Mouse (Mus musculus) intestine, postnatal 0 days (tissue): ENCODE measurements around the gene Cggbp1. TPM values are rescaled to one million over a fixed set of nuclear protein-coding genes. Genes with fewer than 3 reads are reported as not detected.

ENCODE experiments used
- ATAC-seq: fragments of 200-750 bp; cut with Nextera tagmentation; 2 replicates; pipeline ENCODE4 v1.8.0; 2017; ENCODE audit warnings: mild to moderate bottlenecking, moderate TSS enrichment, moderate library complexity
- H3K27ac ChIP-seq: fragments of 300-500 bp; sonication (generic); 2 replicates; pipeline ENCODE4 v1.5.1; 2014; ENCODE audit warnings: mild to moderate bottlenecking, low read depth, low read length, moderate library complexity
- H3K27me3 ChIP-seq: fragments of 300-500 bp; sonication (generic); replicated peaks from 2 replicates; pipeline ENCODE4 v1.6.1; 2014; ENCODE audit warnings: low read length, mixed read lengths; ENCODE audit not compliant: control insufficient read depth, insufficient read depth
- H3K36me3 ChIP-seq: fragments of 300-500 bp; sonication (generic); 2 replicates; pipeline ENCODE4 v1.6.1; 2014; ENCODE audit warnings: mild to moderate bottlenecking, moderate library complexity; ENCODE audit not compliant: control insufficient read depth, insufficient read depth
- H3K4me1 ChIP-seq: fragments of 300-500 bp; sonication (generic); replicated peaks from 2 replicates; pipeline ENCODE4 v1.6.1; 2014; ENCODE audit warnings: antibody characterized with exemption, low read length, mixed read lengths; ENCODE audit not compliant: control insufficient read depth, insufficient read depth
- H3K4me2 ChIP-seq: fragments of 300-500 bp; sonication (generic); replicated peaks from 2 replicates; pipeline ENCODE4 v1.6.1; 2014; ENCODE audit warnings: low read depth, mild to moderate bottlenecking, moderate library complexity
- H3K4me3 ChIP-seq: fragments of 300-500 bp; sonication (generic); 2 replicates; pipeline ENCODE4 v1.5.1; 2014; ENCODE audit warnings: low read depth, low read length
- H3K9ac ChIP-seq: fragments of 300-500 bp; sonication (generic); 2 replicates; pipeline ENCODE4 v1.6.1; 2014; ENCODE audit warnings: mild to moderate bottlenecking, low read depth, low read length
- H3K9me3 ChIP-seq: fragments of 300-500 bp; sonication (generic); 2 replicates; pipeline ENCODE4 v1.6.1; 2016; ENCODE audit warnings: mixed run types; ENCODE audit not compliant: control insufficient read depth
- CTCF ChIP-seq: sonication (generic); IDR thresholded peaks from 2 replicates; pipeline ENCODE4 v1.5.1; 2016; ENCODE audit warnings: low read depth, mild to moderate bottlenecking, control low read depth, antibody characterized with exemption, moderate library complexity
- WGBS: fragments of 180-500 bp; shearing (Covaris S2); extraction: QIAGEN DNeasy Blood & Tissue Kit; methylation state at CpG from one replicate; pipeline ENCODE4 v1.1.7; 2014; 5-methylcytosine and 5-hydroxymethylcytosine counted together
- polyA plus RNA-seq: library from polyadenylated mRNA; unstranded; fragments of >200 nt; fragmentation: Nextera tagmentation; extraction: Ambion mirVana; gene quantifications from 2 replicates; pipeline ENCODE4 v1.2.1, GENCODE M21; 2015

Gene Cggbp1
- polyA plus RNA-seq, 1 experiment from 2014 or later, result 34.4 TPM

DNA sequence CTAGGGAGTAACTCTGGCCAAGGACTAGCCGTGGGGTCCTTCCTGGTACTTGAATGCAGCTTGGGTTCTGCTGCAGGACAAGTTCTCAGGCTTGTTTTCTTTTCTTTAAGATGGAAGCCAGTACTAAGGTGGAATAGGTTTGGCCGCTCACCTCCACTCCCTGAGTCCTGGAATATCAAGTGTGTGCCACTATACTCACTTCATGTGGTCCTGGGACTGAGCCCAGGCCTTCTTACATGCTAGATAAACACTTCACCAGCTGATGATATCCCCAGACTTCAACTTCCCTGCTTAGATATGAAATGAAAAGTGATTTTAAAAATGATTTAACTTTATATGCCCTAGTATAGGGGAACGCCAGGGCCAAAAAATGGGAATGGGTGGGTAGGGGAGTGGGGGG is 25.5 kb downstream of the Cggbp1 start:
- Histone ChIP-seq H3K4me3 (no peak overlapping the region), H3K4me2 (no peak overlapping the region), H3K27ac (no peak overlapping the region), H3K9ac (no peak overlapping the region), H3K36me3 (no peaks in the 10 kb centered on the region), H3K4me1 (no peaks in the 10 kb centered on the region), H3K9me3 (no peaks in the 10 kb centered on the region), H3K27me3 (no peaks in the 10 kb centered on the region)
- WGBS, result 86% methylated on average over 3 of the region's 3 CpGs
- TF ChIP-seq CTCF, result no peak
- ATAC-seq, result no peak

DNA sequence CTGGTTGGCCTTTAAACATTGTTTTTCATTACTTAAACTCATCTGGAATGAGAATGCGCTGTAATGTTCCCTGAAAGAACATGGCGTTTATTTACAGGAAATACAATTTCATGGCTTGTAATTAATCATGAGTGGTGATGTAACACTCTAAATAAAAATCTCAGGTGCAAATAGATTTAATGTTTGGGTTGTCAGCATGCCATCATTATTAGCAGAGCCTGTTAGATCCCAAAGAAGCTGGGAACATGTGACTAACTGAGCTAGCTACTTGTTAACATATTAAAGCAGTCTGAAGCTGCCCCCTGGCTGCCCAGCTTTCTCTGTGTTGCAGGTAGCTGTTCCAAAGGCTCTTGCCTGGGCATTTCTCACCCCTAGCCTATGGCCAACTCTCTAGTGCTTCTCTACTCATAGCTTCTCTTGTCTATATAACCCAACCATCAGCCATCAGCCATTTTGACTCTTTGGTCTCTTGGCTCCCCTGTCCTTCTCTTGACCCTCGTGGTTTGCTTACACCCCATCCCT is 26.9 kb downstream of the Cggbp1 start:
- H3K9me3 ChIP-seq, result no peaks in the 10 kb centered on the region
- H3K36me3 ChIP-seq, result no peaks in the 10 kb centered on the region
- H3K4me2 ChIP-seq, result no peak overlapping the region
- no peak overlapping the region for H3K27ac ChIP-seq
- no peaks in the 10 kb centered on the region for H3K4me1 ChIP-seq
- H3K4me3 ChIP-seq, result no peak overlapping the region
- no peaks in the 10 kb centered on the region for H3K27me3 ChIP-seq
- no peak overlapping the region for H3K9ac ChIP-seq
- no peak for ATAC-seq
- no peak for TF ChIP-seq CTCF
- WGBS, result 85% methylated on average over 3 of the region's 3 CpGs

DNA sequence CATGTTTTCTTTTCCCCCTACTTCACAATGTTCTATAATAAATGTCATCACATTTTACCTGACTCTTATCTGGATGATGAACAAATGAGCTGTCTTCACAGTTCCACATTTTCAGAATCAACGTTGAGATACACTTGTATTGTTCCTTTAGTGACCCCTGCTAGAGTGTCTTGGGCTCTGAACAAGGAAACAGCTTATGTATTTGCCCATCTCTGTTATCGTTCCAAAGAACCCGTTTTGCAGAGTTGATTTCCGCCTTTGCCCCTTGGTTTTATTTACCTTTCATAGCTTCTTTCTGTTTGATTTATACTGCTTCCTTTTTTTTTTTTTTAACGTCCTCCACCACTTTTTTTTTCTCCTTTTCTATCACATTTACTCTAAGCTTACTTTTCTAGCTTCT is 27.9 kb downstream of the Cggbp1 start:
- H3K9me3 ChIP-seq, result no peaks in the 10 kb centered on the region
- WGBS, result 30% methylated on average over 5 of the region's 5 CpGs
- no peaks in the 10 kb centered on the region for H3K27me3 ChIP-seq

DNA sequence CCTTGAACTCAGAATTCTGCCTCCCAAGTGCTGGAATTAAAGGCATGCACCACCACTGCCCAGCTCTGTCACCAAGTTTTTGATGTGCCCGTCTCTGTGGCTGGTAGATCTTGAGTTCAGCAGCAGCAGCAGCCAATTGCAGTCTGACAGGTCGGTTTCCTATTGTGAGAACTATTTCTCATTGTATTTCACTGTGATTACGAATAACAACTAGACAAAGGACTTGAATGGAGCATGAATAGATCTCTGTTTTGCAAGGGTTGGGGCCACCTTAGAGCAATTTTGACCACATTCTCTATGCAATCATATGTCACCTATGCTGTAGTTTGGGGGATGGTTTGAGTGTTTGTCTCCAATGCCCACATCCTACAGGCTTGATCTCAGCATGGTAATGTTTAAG is 29.2 kb downstream of the Cggbp1 start:
- 87% methylated on average over 3 of the region's 3 CpGs for WGBS
- Histone ChIP-seq H3K4me1 (no peaks in the 10 kb centered on the region), H3K27me3 (no peaks in the 10 kb centered on the region), H3K9ac (no peak overlapping the region), H3K9me3 (no peaks in the 10 kb centered on the region), H3K4me3 (no peak overlapping the region), H3K4me2 (no peak overlapping the region), H3K36me3 (no peaks in the 10 kb centered on the region), H3K27ac (no peak overlapping the region)
- no peak for TF ChIP-seq CTCF
- ATAC-seq, result no peak

More for the DNA sequence above, 27.9 kb downstream of the Cggbp1 start:
- no peak for ATAC-seq
- no peak overlapping the region for H3K4me2 ChIP-seq
- no peak overlapping the region for H3K27ac ChIP-seq
- TF ChIP-seq CTCF, result no peak
- no peak overlapping the region for H3K4me3 ChIP-seq
- no peaks in the 10 kb centered on the region for H3K36me3 ChIP-seq
- H3K4me1 ChIP-seq, result no peaks in the 10 kb centered on the region
- H3K9ac ChIP-seq, result no peak overlapping the region

DNA sequence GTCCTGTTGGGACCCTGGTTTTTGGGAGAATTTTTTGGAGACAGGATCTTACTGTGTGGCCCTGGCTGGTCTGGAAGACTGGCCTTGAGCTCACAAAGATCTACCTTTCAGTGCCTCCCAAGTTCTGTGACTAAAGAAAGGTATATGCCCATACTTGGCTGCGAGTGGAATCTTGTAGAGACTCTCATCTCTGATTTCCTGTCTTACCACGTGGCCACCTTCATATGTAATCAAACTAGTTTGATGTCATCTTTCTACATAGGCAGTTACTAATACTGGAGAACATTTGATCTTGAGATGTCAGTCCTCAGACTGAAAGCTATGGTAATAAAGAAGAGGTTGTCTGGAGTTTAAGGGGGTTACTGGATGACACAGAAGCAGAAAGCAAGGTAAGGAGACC is 29.6 kb downstream of the Cggbp1 start:
- Histone ChIP-seq H3K4me1 (no peaks in the 10 kb centered on the region), H3K9ac (no peak overlapping the region), H3K36me3 (no peaks in the 10 kb centered on the region), H3K27me3 (no peaks in the 10 kb centered on the region), H3K4me3 (no peak overlapping the region), H3K9me3 (no peaks in the 10 kb centered on the region), H3K27ac (no peak overlapping the region), H3K4me2 (no peak overlapping the region)
- no peak for TF ChIP-seq CTCF
- no peak for ATAC-seq
- 82% methylated on average over 2 of the region's 2 CpGs for WGBS

DNA sequence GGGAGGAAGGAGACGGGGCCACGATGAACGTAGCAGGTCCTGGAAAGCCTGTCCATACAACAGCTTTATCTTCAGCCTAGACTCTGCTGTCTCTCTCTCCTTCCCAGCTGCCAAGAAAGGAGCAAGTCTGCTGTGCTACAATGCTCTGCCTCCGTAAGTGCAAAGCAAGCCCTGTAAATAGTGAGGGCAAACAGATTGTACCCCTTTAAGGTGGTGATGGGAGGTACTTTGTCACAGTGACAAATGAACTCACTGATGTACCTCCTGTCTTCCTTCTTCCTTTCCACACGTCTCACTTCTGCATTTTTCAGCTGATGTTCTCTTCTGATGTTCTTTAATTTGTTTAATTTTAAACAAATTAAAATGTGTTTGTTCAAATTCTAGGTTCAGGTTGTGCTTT is 32.1 kb downstream of the Cggbp1 start:
- no peak overlapping the region for H3K4me2 ChIP-seq

DNA sequence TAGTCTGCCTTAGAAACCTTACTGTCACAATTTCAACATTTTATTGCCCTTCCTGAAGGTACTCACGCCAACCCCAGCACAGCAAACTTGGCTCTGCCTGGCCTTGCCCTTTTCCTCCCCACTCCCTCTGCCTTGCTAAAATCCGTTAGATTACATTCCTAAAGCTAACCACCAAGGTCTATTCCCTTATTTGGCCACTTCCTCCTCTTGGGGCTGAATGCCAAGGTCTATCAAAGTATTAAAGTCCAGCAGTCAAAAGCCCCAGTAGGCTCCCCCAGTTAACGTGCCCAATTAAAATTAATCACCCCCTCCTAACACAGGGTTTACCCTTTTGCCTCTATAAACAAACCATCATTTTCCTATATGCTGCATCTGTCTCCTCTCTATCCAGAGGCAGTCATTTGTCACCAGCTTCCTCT is 32.6 kb downstream of the Cggbp1 start:
- TF ChIP-seq CTCF, result no peak
- Histone ChIP-seq H3K4me1 (no peaks in the 10 kb centered on the region), H3K4me3 (no peak overlapping the region), H3K4me2 (no peak overlapping the region), H3K9me3 (peaks cover 6% of the 10 kb centered on the region), H3K27me3 (no peaks in the 10 kb centered on the region), H3K27ac (no peak overlapping the region), H3K36me3 (no peaks in the 10 kb centered on the region), H3K9ac (no peak overlapping the region)
- no peak for ATAC-seq
- 3% methylated on average over 3 of the region's 3 CpGs for WGBS

More for the DNA sequence above, 32.1 kb downstream of the Cggbp1 start:
- no peak overlapping the region for H3K4me3 ChIP-seq
- 58% methylated on average over 5 of the region's 5 CpGs for WGBS
- H3K4me1 ChIP-seq, result no peaks in the 10 kb centered on the region
- no peak overlapping the region for H3K27ac ChIP-seq
- no peak for ATAC-seq
- no peak overlapping the region for H3K9ac ChIP-seq
- H3K27me3 ChIP-seq, result no peaks in the 10 kb centered on the region
- TF ChIP-seq CTCF, result no peak
- no peaks in the 10 kb centered on the region for H3K36me3 ChIP-seq
- peaks cover 4% of the 10 kb centered on the region for H3K9me3 ChIP-seq
